Mouse (Mus musculus): ENCODE results near the gene Atxn2l.
"Not testable (repeated sequence)": the region's sequence is repeated elsewhere in the genome, so short reads cannot be mapped to it uniquely, and the experiment has no call there.

Gene Atxn2l

GRCm38 (mm10) chr7:126487617-126488385, 15.4 kb downstream of the Atxn2l start:
- DNase-seq: not testable (repeated sequence)

GRCm38 (mm10) chr7:126487052-126487483, 16.2 kb downstream of the Atxn2l start, which contains the start of gene Tufm:
Gene Tufm (plus strand): TSS chr7:126487361.
- DNase-seq: peak; percentile 99

GRCm38 (mm10) chr7:126482392-126482871, 20.8 kb downstream of the Atxn2l start:
- peak; percentile 73 for DNase-seq

- DNase-seq: no peak
Observed at GRCm38 (mm10) chr7:126481699-126482098, 21.5 kb downstream of the Atxn2l start.

- DNase-seq: peak; percentile 92
Observed at GRCm38 (mm10) chr7:126474993-126475581, 28.1 kb downstream of the Atxn2l start, which contains the start of gene Sh2b1. Gene Sh2b1 (minus strand): TSS chr7:126475424.

- DNase-seq: no peak
Observed at GRCm38 (mm10) chr7:126474486-126474955, 28.7 kb downstream of the Atxn2l start.

- no peak for DNase-seq
Observed at GRCm38 (mm10) chr7:126473470-126474086, 29.7 kb downstream of the Atxn2l start.

- no peak for DNase-seq
Observed at GRCm38 (mm10) chr7:126472713-126473112, 30.5 kb downstream of the Atxn2l start.

GRCm38 (mm10) chr7:126472306-126472705, 30.9 kb downstream of the Atxn2l start:
- no peak for DNase-seq

- no peak for DNase-seq
Observed at GRCm38 (mm10) chr7:126471853-126472252, 31.4 kb downstream of the Atxn2l start.

GRCm38 (mm10) chr7:126471361-126471760, 31.9 kb downstream of the Atxn2l start:
- no peak for DNase-seq

GRCm38 (mm10) chr7:126470077-126470476, 33.2 kb downstream of the Atxn2l start:
- DNase-seq: no peak

GRCm38 (mm10) chr7:126467834-126468627, 35.2 kb downstream of the Atxn2l start:
- DNase-seq: no peak

- no peak for DNase-seq
Observed at GRCm38 (mm10) chr7:126467271-126467670, 36.0 kb downstream of the Atxn2l start.

- no peak for DNase-seq
Observed at GRCm38 (mm10) chr7:126466707-126467106, 36.5 kb downstream of the Atxn2l start.

- DNase-seq: no peak
Observed at GRCm38 (mm10) chr7:126466116-126466515, 37.1 kb downstream of the Atxn2l start.

- no peak for DNase-seq
Observed at GRCm38 (mm10) chr7:126465246-126466030, 37.8 kb downstream of the Atxn2l start.

- no peak for DNase-seq
Observed at GRCm38 (mm10) chr7:126464836-126465235, 38.4 kb downstream of the Atxn2l start.

- DNase-seq: no peak
Observed at GRCm38 (mm10) chr7:126464121-126464520, 39.1 kb downstream of the Atxn2l start.

GRCm38 (mm10) chr7:126463547-126463946, 39.7 kb downstream of the Atxn2l start:
- no peak for DNase-seq

- no peak for DNase-seq
Observed at GRCm38 (mm10) chr7:126463004-126463403, 40.2 kb downstream of the Atxn2l start, which contains the start of gene Atp2a1. Gene Atp2a1 (minus strand): TSS chr7:126463108.

GRCm38 (mm10) chr7:126461626-126462025, 41.6 kb downstream of the Atxn2l start:
- DNase-seq: no peak
